Mouse (Mus musculus): ENCODE measurements around the gene Plekhg6. TPM values are rescaled to one million over a fixed set of nuclear protein-coding genes. Genes with fewer than 3 reads are reported as not detected.
A peak's percentile ranks its signal among the peaks of the same experiment; 100 is the strongest.

Plekhg6 gene
- polyA plus RNA-seq (2016; fragmentation: Nextera tagmentation; extraction: Ambion mirVana), result 0.21 and 0.32 TPM in 2 replicates

- no peaks in the 10 kb centered on the region for H3K36me3 ChIP-seq (replicated peaks)
- no peaks in the 10 kb centered on the region for H3K9me3 ChIP-seq
- peaks cover 36% of the 10 kb centered on the region for H3K4me1 ChIP-seq
- no peak within 1 kb of the TSS for H3K27ac ChIP-seq (replicated peaks)
- peak within 1 kb of the TSS; percentile 54 for H3K4me3 ChIP-seq
- WGBS, result 8% methylated on average over 40 of the region's 40 CpGs
- peaks cover 75% of the 10 kb centered on the region for H3K27me3 ChIP-seq (replicated peaks; ENCODE audit: low read depth, poor library complexity, severe bottlenecking)
- no peak for DNase-seq (ENCODE audit: low spot score)
Observed at GRCm38 (mm10) chr6:125380372-125381360, at the start of gene Plekhg6. Gene Plekhg6, minus strand, starts transcription at chr6:125380793.

GRCm38 (mm10) chr6:125429741-125430140 is 49.1 kb upstream of the Plekhg6 start:
- no peaks in the 10 kb centered on the region for H3K36me3 ChIP-seq (replicated peaks)
- H3K4me1 ChIP-seq, result peaks cover 32% of the 10 kb centered on the region
- 0 out of 2 replicates have a peak, but pooled peaks cover 11% of the 10 kb centered on the region for H3K27me3 ChIP-seq (replicated peaks; ENCODE audit: low read depth, poor library complexity, severe bottlenecking)
- 93% methylated on average over 6 of the region's 6 CpGs for WGBS
- no peak for DNase-seq (ENCODE audit: low spot score)
- H3K9me3 ChIP-seq, result no peaks in the 10 kb centered on the region
- no peak overlapping the region for H3K4me3 ChIP-seq
- H3K27ac ChIP-seq (replicated peaks), result no peak overlapping the region

- 3% methylated on average over 25 of the region's 25 CpGs for WGBS
- Histone ChIP-seq H3K4me3 (peak overlapping the region; percentile 66), H3K27ac (replicated peaks) (peak overlapping the region; percentile 90), H3K36me3 (replicated peaks) (no peaks in the 10 kb centered on the region), H3K9me3 (no peaks in the 10 kb centered on the region), H3K4me1 (peaks cover 50% of the 10 kb centered on the region), H3K27me3 (replicated peaks; ENCODE audit: low read depth, poor library complexity, severe bottlenecking) (peaks cover 25% of the 10 kb centered on the region)
- DNase-seq (ENCODE audit: low spot score), result peak; percentile 87
Observed at GRCm38 (mm10) chr6:125426383-125427360, 46.1 kb upstream of the Plekhg6 start.

GRCm38 (mm10) chr6:125425205-125426090 is 44.9 kb upstream of the Plekhg6 start:
- Histone ChIP-seq H3K4me3 (no peak overlapping the region), H3K4me1 (peaks cover 49% of the 10 kb centered on the region), H3K36me3 (replicated peaks) (no peaks in the 10 kb centered on the region), H3K9me3 (no peaks in the 10 kb centered on the region), H3K27me3 (replicated peaks; ENCODE audit: low read depth, poor library complexity, severe bottlenecking) (peaks cover 25% of the 10 kb centered on the region), H3K27ac (replicated peaks) (no peak overlapping the region)
- WGBS, result 47% methylated on average over 15 of the region's 15 CpGs
- no peak for DNase-seq (ENCODE audit: low spot score)

- H3K36me3 ChIP-seq (replicated peaks), result no peaks in the 10 kb centered on the region
- peaks cover 47% of the 10 kb centered on the region for H3K4me1 ChIP-seq
- 0 out of 2 replicates have a peak overlapping the region, but pooled peaks have one; percentile 3 for H3K27ac ChIP-seq (replicated peaks)
- no peak for DNase-seq (ENCODE audit: low spot score)
- no peaks in the 10 kb centered on the region for H3K9me3 ChIP-seq
- 80% methylated on average over 3 of the region's 3 CpGs for WGBS
- H3K4me3 ChIP-seq, result no peak overlapping the region
- peaks cover 25% of the 10 kb centered on the region for H3K27me3 ChIP-seq (replicated peaks; ENCODE audit: low read depth, poor library complexity, severe bottlenecking)
Observed at GRCm38 (mm10) chr6:125424156-125424555, 43.6 kb upstream of the Plekhg6 start.

GRCm38 (mm10) chr6:125423507-125423906 is 42.9 kb upstream of the Plekhg6 start:
- WGBS, result 47% methylated on average over 13 of the region's 13 CpGs
- H3K4me1 ChIP-seq, result peaks cover 47% of the 10 kb centered on the region
- no peak overlapping the region for H3K4me3 ChIP-seq
- H3K27ac ChIP-seq (replicated peaks), result 0 out of 2 replicates have a peak overlapping the region, but pooled peaks have one; percentile 3
- no peaks in the 10 kb centered on the region for H3K9me3 ChIP-seq
- H3K27me3 ChIP-seq (replicated peaks; ENCODE audit: low read depth, poor library complexity, severe bottlenecking), result peaks cover 21% of the 10 kb centered on the region
- no peaks in the 10 kb centered on the region for H3K36me3 ChIP-seq (replicated peaks)
- no peak for DNase-seq (ENCODE audit: low spot score)

GRCm38 (mm10) chr6:125423099-125423498 is 42.5 kb upstream of the Plekhg6 start:
- Histone ChIP-seq H3K27ac (replicated peaks) (peak overlapping the region; percentile 49; the same call in 1 of the 2 replicates), H3K4me3 (peak overlapping the region; percentile 46), H3K27me3 (replicated peaks; ENCODE audit: low read depth, poor library complexity, severe bottlenecking) (peaks cover 23% of the 10 kb centered on the region), H3K4me1 (peaks cover 47% of the 10 kb centered on the region), H3K9me3 (no peaks in the 10 kb centered on the region), H3K36me3 (replicated peaks) (no peaks in the 10 kb centered on the region)
- DNase-seq (ENCODE audit: low spot score), result no peak
- WGBS, result 43% methylated on average over 3 of the region's 3 CpGs

- Histone ChIP-seq H3K4me1 (peaks cover 40% of the 10 kb centered on the region), H3K36me3 (replicated peaks) (no peaks in the 10 kb centered on the region), H3K9me3 (no peaks in the 10 kb centered on the region), H3K27me3 (replicated peaks; ENCODE audit: low read depth, poor library complexity, severe bottlenecking) (peaks cover 29% of the 10 kb centered on the region), H3K4me3 (peak overlapping the region; percentile 46), H3K27ac (replicated peaks) (peak overlapping the region; percentile 49; the same call in 1 of the 2 replicates)
- DNase-seq (ENCODE audit: low spot score), result peak; percentile 90
- WGBS, result 27% methylated on average over 20 of the region's 20 CpGs
Observed at GRCm38 (mm10) chr6:125422051-125422822, 41.6 kb upstream of the Plekhg6 start.

- Histone ChIP-seq H3K9me3 (no peaks in the 10 kb centered on the region), H3K4me1 (peaks cover 31% of the 10 kb centered on the region), H3K27ac (replicated peaks) (no peak overlapping the region), H3K36me3 (replicated peaks) (no peaks in the 10 kb centered on the region), H3K4me3 (no peak overlapping the region), H3K27me3 (replicated peaks; ENCODE audit: low read depth, poor library complexity, severe bottlenecking) (peaks cover 29% of the 10 kb centered on the region)
- DNase-seq (ENCODE audit: low spot score), result no peak
- 73% methylated on average over 16 of the region's 16 CpGs for WGBS
Observed at GRCm38 (mm10) chr6:125420458-125421063, 40.0 kb upstream of the Plekhg6 start.

GRCm38 (mm10) chr6:125418744-125419143 is 38.2 kb upstream of the Plekhg6 start:
- WGBS, result 13% methylated on average over 9 of the region's 9 CpGs
- Histone ChIP-seq H3K4me3 (no peak overlapping the region), H3K36me3 (replicated peaks) (no peaks in the 10 kb centered on the region), H3K9me3 (no peaks in the 10 kb centered on the region), H3K27me3 (replicated peaks; ENCODE audit: low read depth, poor library complexity, severe bottlenecking) (peaks cover 16% of the 10 kb centered on the region), H3K27ac (replicated peaks) (no peak overlapping the region), H3K4me1 (peaks cover 24% of the 10 kb centered on the region)
- peak; percentile 86 for DNase-seq (ENCODE audit: low spot score)

Measured in embryonic facial prominence, embryonic 10.5 days (tissue).